Mouse (Mus musculus): ENCODE data around the gene Olfr504. TPM values are rescaled to one million over a fixed set of nuclear protein-coding genes. Genes with fewer than 3 reads are reported as not detected.
"Not testable (repeated sequence)": the region's sequence is repeated elsewhere in the genome, so short reads cannot be mapped to it uniquely, and the experiment has no call there.

The Olfr504 gene
- not detected in 2 replicates for polyA plus RNA-seq (2015; fragmentation: Nextera tagmentation; extraction: Ambion mirVana)

DNA sequence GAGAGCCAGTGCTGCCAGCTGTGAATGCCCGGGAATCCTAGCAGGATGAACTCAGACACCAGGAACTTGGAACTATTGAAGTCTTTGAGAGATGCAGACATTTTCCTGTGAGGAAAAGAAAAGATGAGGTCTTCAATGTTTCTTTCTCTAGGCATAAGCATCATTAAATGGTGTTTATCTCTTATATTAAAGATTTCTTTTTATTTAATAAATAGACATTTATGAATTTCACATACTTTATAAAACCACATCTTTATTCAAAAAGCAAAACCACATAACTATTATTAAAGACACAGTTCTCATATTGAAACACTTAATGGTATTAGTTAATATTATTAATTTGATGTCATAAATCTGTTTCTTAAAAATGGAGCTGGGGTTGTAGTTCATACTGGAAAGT lies at the start of gene Olfr504:
Gene Olfr504 (minus strand): TSS at position 101 of the 400 bp plus-strand sequence.
- H3K36me3 ChIP-seq (ENCODE audit: control insufficient read depth, insufficient read depth, low read length) = no peaks in the 10 kb centered on the region
- H3K4me1 ChIP-seq (replicated peaks; ENCODE audit: control insufficient read depth, insufficient read depth, low read length) = no peaks in the 10 kb centered on the region
- H3K27ac ChIP-seq (ENCODE audit: low read length) = no peak within 1 kb of the TSS
- ATAC-seq (ENCODE audit: low read depth) = no peak
- H3K9me3 ChIP-seq (ENCODE audit: control insufficient read depth, low read length) = no peaks in the 10 kb centered on the region
- no peak within 1 kb of the TSS for H3K4me2 ChIP-seq (ENCODE audit: low read depth, low read length)
- no peaks in the 10 kb centered on the region for H3K27me3 ChIP-seq (ENCODE audit: control insufficient read depth, insufficient read depth, low read depth, low read length)
- WGBS = 76% methylated on average over 1 of the region's 1 CpGs
- no peak within 1 kb of the TSS for H3K4me3 ChIP-seq (ENCODE audit: low read length)
- H3K9ac ChIP-seq (ENCODE audit: low read length) = no peak within 1 kb of the TSS

- H3K27ac ChIP-seq (ENCODE audit: low read length) = no peak overlapping the region
- no peak overlapping the region for H3K9ac ChIP-seq (ENCODE audit: low read length)
- H3K27me3 ChIP-seq (ENCODE audit: control insufficient read depth, insufficient read depth, low read depth, low read length) = no peaks in the 10 kb centered on the region
- no peaks in the 10 kb centered on the region for H3K9me3 ChIP-seq (ENCODE audit: control insufficient read depth, low read length)
- H3K4me2 ChIP-seq (ENCODE audit: low read depth, low read length) = no peak overlapping the region
- 88% methylated on average over 2 of the region's 2 CpGs for WGBS
- H3K36me3 ChIP-seq (ENCODE audit: control insufficient read depth, insufficient read depth, low read length) = no peaks in the 10 kb centered on the region
- no peak overlapping the region for H3K4me3 ChIP-seq (ENCODE audit: low read length)
- ATAC-seq (ENCODE audit: low read depth) = no peak
- H3K4me1 ChIP-seq (replicated peaks; ENCODE audit: control insufficient read depth, insufficient read depth, low read length) = no peaks in the 10 kb centered on the region
Observed at GRCm38 (mm10) chr7:108614110-108614509, 48.5 kb upstream of the Olfr504 start.

- Histone ChIP-seq H3K27ac (ENCODE audit: low read length) (no peak within 1 kb of the TSS), H3K27me3 (ENCODE audit: control insufficient read depth, insufficient read depth, low read depth, low read length) (no peaks in the 10 kb centered on the region), H3K9ac (ENCODE audit: low read length) (no peak within 1 kb of the TSS), H3K36me3 (ENCODE audit: control insufficient read depth, insufficient read depth, low read length) (no peaks in the 10 kb centered on the region), H3K4me1 (replicated peaks; ENCODE audit: control insufficient read depth, insufficient read depth, low read length) (no peaks in the 10 kb centered on the region), H3K4me2 (ENCODE audit: low read depth, low read length) (no peak within 1 kb of the TSS), H3K9me3 (ENCODE audit: control insufficient read depth, low read length) (no peaks in the 10 kb centered on the region), H3K4me3 (ENCODE audit: low read length) (no peak within 1 kb of the TSS)
- ATAC-seq (ENCODE audit: low read depth) = no peak
Observed at GRCm38 (mm10) chr7:108610487-108610886, 44.9 kb upstream of the Olfr504 start, which contains the start of gene Olfr506. TSS of gene Olfr506 (plus strand) at chr7:108610787.

DNA sequence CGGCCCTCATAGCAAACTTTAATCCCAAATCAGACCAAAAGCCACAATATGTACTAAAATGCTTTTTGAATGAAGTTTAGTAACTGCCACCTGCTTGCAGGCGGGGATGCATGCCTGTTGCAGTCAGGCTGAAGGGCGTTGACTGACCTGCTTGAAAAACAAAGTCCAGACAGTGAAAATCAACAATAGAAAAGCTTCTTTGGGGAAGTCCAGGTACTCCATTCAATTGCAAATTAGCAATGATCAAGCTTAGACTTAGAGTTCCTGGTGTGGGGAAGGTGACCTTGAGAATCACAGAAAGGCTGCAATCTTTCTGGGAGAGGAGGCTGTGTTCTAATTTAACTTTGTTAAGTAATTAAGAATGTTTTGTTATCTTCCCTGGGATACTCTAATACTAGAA lies 36.3 kb upstream of the Olfr504 start:
- not testable (repeated sequence) for ATAC-seq (ENCODE audit: low read depth); H3K27me3 ChIP-seq (ENCODE audit: control insufficient read depth, insufficient read depth, low read depth, low read length); H3K4me3 ChIP-seq (ENCODE audit: low read length); H3K4me2 ChIP-seq (ENCODE audit: low read depth, low read length); H3K36me3 ChIP-seq (ENCODE audit: control insufficient read depth, insufficient read depth, low read length); H3K9me3 ChIP-seq (ENCODE audit: control insufficient read depth, low read length); H3K4me1 ChIP-seq (replicated peaks; ENCODE audit: control insufficient read depth, insufficient read depth, low read length); H3K9ac ChIP-seq (ENCODE audit: low read length); H3K27ac ChIP-seq (ENCODE audit: low read length)
- WGBS = 71% methylated on average over 3 of the region's 3 CpGs

DNA sequence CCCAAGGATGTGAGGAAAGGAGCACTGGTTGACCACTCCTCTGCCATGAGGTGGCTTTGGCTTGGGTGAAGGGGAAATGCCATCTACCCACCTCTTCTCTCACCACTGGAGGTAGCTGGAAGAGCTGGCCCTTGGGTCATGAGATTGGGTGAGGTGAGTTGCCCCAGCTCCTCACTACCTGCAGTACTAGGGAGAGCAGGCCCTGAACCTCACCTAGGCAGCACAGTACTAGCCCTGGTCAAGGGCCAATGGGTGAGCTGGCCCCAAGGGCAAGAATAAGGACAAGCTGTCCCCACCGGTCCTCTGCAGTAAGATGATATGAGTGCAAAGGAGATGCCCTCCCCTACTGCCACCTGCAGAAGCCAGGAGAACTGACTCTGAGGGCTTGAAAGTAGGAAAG lies 24.2 kb upstream of the Olfr504 start:
- H3K36me3 ChIP-seq (ENCODE audit: control insufficient read depth, insufficient read depth, low read length) = no peaks in the 10 kb centered on the region
- no peak overlapping the region for H3K4me2 ChIP-seq (ENCODE audit: low read depth, low read length)
- no peaks in the 10 kb centered on the region for H3K4me1 ChIP-seq (replicated peaks; ENCODE audit: control insufficient read depth, insufficient read depth, low read length)
- H3K9ac ChIP-seq (ENCODE audit: low read length) = no peak overlapping the region
- ATAC-seq (ENCODE audit: low read depth) = no peak
- no peaks in the 10 kb centered on the region for H3K9me3 ChIP-seq (ENCODE audit: control insufficient read depth, low read length)
- no peak overlapping the region for H3K4me3 ChIP-seq (ENCODE audit: low read length)
- no peak overlapping the region for H3K27ac ChIP-seq (ENCODE audit: low read length)
- WGBS = 100% methylated on average over 1 of the region's 1 CpGs
- no peaks in the 10 kb centered on the region for H3K27me3 ChIP-seq (ENCODE audit: control insufficient read depth, insufficient read depth, low read depth, low read length)

GRCm38 (mm10) chr7:108544227-108544626 lies 21.4 kb downstream of the Olfr504 start, which contains the start of gene Olfr503:
TSS of gene Olfr503 (plus strand) at chr7:108544527.
- not testable (repeated sequence) for H3K27me3 ChIP-seq (ENCODE audit: control insufficient read depth, insufficient read depth, low read depth, low read length); H3K9ac ChIP-seq (ENCODE audit: low read length); H3K27ac ChIP-seq (ENCODE audit: low read length); ATAC-seq (ENCODE audit: low read depth); H3K4me2 ChIP-seq (ENCODE audit: low read depth, low read length); H3K4me3 ChIP-seq (ENCODE audit: low read length); H3K4me1 ChIP-seq (replicated peaks; ENCODE audit: control insufficient read depth, insufficient read depth, low read length); H3K9me3 ChIP-seq (ENCODE audit: control insufficient read depth, low read length); H3K36me3 ChIP-seq (ENCODE audit: control insufficient read depth, insufficient read depth, low read length)
- WGBS = 41% methylated on average over 1 of the region's 1 CpGs

GRCm38 (mm10) chr7:108542416-108542815 lies 23.2 kb downstream of the Olfr504 start:
- no peak overlapping the region for H3K27ac ChIP-seq (ENCODE audit: low read length)
- no peak overlapping the region for H3K4me3 ChIP-seq (ENCODE audit: low read length)
- H3K27me3 ChIP-seq (ENCODE audit: control insufficient read depth, insufficient read depth, low read depth, low read length) = no peaks in the 10 kb centered on the region
- ATAC-seq (ENCODE audit: low read depth) = no peak
- H3K4me2 ChIP-seq (ENCODE audit: low read depth, low read length) = no peak overlapping the region
- WGBS = 80% methylated on average over 13 of the region's 13 CpGs
- H3K9me3 ChIP-seq (ENCODE audit: control insufficient read depth, low read length) = no peaks in the 10 kb centered on the region
- H3K4me1 ChIP-seq (replicated peaks; ENCODE audit: control insufficient read depth, insufficient read depth, low read length) = no peaks in the 10 kb centered on the region
- H3K9ac ChIP-seq (ENCODE audit: low read length) = no peak overlapping the region
- H3K36me3 ChIP-seq (ENCODE audit: control insufficient read depth, insufficient read depth, low read length) = no peaks in the 10 kb centered on the region

DNA sequence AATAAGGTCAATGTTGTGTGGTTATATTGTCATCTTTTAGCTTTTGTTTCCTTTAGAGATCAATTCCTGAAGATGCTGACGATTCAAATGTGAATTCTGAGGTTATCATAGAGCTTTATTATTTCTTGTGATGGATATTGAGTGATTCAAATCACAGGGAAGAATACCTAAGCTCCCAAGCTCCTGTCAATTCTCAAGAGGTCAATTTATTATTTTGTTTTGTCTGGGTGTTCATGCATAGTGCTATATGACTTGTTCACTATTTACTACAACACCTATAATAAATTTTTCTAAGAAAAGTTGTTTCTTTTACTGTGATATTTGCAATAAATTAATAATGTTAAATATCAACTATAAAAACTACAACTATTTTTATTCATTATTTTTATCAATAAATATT lies 40.6 kb downstream of the Olfr504 start, which contains the start of gene Olfr502:
Gene Olfr502 (minus strand): TSS at position 101 of the 400 bp plus-strand sequence.
- H3K4me2 ChIP-seq (ENCODE audit: low read depth, low read length) = no peak within 1 kb of the TSS
- H3K27ac ChIP-seq (ENCODE audit: low read length) = no peak within 1 kb of the TSS
- H3K27me3 ChIP-seq (ENCODE audit: control insufficient read depth, insufficient read depth, low read depth, low read length) = no peaks in the 10 kb centered on the region
- no peak within 1 kb of the TSS for H3K9ac ChIP-seq (ENCODE audit: low read length)
- WGBS = 45% methylated on average over 1 of the region's 1 CpGs
- ATAC-seq (ENCODE audit: low read depth) = no peak
- H3K36me3 ChIP-seq (ENCODE audit: control insufficient read depth, insufficient read depth, low read length) = no peaks in the 10 kb centered on the region
- H3K4me1 ChIP-seq (replicated peaks; ENCODE audit: control insufficient read depth, insufficient read depth, low read length) = no peaks in the 10 kb centered on the region
- H3K9me3 ChIP-seq (ENCODE audit: control insufficient read depth, low read length) = peaks cover 4% of the 10 kb centered on the region
- no peak within 1 kb of the TSS for H3K4me3 ChIP-seq (ENCODE audit: low read length)
